Mouse (Mus musculus): ENCODE data around the gene Nup107.

DNA sequence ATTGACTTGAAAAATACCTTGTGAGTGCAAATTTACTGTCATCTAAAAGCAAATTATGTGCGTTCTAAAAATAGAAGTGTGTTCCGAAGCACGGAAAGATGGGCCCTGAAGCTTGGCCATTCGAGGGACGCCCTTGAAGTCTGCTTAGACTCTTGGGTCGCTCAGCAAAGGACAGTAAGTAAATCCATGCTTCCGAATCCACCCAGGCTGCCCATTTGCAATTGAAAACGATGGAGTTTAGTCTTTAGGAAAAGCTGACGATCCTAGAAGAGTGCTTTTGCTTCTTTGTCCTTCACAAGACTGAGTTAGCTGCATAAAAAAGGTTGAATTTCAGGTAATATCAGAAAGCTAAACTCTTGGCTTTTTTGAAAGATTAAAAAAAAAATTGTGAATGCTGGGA, 13.4 kb upstream of the Nup107 start:
- no peak for TF ChIP-seq CTCF (IDR thresholded peaks at IDR 0.05; ENCODE audit: borderline replicate concordance, insufficient read depth, low read depth, low read length)
- no peak for TF ChIP-seq POLR2A (IDR thresholded peaks at IDR 0.05; ENCODE audit: borderline replicate concordance, insufficient read depth, low read length)

Measured in cerebellum, adult 2 months (tissue).